Mouse (Mus musculus): ENCODE data around the gene Rpa1. TPM values are rescaled to one million over a fixed set of nuclear protein-coding genes. Genes with fewer than 3 reads are reported as not detected.
A peak's percentile ranks its signal among the peaks of the same experiment; 100 is the strongest.

Gene Rpa1
- total and polyA plus RNA-seq, 3 experiments = 105 to 317 (median 130) TPM

DNA sequence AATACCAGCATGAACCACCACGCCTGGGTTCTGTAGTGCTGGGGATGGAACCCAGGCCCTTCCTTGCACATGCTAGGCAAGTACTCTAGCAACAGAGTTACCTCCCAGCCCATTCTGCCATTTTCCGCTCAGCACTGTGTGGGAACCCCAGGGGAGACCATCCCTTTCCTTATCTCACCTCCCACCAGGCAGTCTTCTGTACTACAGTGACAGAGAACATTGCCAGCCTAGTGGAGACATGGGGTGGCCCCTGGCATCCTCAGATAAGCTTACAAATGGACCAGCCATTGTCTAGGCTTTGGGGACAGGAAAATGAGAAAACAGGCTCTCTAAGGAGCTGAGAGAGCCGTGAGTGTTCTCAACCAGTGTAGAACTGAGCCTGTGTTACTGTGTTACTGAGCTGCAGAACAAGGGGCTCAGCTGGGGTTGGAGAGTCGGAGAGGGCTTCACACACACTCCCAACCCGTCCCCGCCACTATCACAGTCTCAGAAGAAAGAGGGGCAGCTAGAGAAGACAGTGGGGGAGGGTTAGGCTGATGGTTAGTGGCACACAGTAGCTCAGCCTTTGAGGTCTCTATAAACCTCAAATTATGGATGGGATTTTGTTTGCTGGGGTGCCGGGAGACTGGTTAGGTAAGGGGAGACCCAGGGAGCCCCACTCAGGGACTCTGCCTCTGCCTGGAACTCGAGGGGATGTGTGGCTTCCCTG is 77.7 kb downstream of the Rpa1 start:
- H3K4me3 ChIP-seq (ENCODE audit: low read depth, low read length) = peak overlapping the region; percentile 49; the same call in 1 of the 2 replicates
- no peaks in the 10 kb centered on the region for H3K36me3 ChIP-seq (replicated peaks)
- peak; percentile 85 for TF ChIP-seq TAL1 (conservative IDR thresholded peaks at IDR 0.05; ENCODE audit: low read depth, low read length)
- TF ChIP-seq CTCF (IDR thresholded peaks at IDR 0.05; ENCODE audit: low read depth, low read length) = no peak
- no peak for TF ChIP-seq POLR2AphosphoS5 (IDR thresholded peaks at IDR 0.05; ENCODE audit: insufficient replicate concordance, low read depth, low read length)
- peaks cover 55% of the 10 kb centered on the region for H3K4me1 ChIP-seq (ENCODE audit: insufficient read depth, low read depth, low read length)
- no peaks in the 10 kb centered on the region for H3K9me3 ChIP-seq (replicated peaks)
- DNase-seq (ENCODE audit: low spot score) (peak; percentile 80), ATAC-seq (ENCODE audit: extremely low read depth, insufficient number of reproducible peaks, low FRiP score, poor library complexity, severe bottlenecking) (peak; percentile 72)
- peaks cover 40% of the 10 kb centered on the region for H3K27me3 ChIP-seq (ENCODE audit: insufficient read depth, low read length)

DNA sequence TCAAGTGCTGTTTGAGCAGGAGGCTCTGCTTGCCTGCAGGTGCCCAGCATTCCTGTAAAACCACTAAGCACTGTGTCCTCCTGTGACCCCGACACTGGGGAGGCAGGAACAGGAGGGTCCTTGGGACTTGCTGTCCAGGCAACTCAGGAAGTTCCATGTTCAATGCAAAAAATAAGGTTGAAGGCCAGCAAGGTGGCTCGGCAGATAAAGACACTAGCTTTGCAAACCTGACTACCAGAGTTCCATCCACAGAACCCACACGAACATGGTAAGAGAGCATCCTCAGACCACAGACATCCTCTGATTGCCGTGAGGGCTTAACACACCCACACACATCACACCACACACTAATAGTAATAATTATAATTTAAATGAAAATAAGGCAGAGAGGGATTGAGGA is 78.9 kb downstream of the Rpa1 start:
- no peaks in the 10 kb centered on the region for H3K9me3 ChIP-seq (replicated peaks)
- no peak for ATAC-seq (ENCODE audit: extremely low read depth, insufficient number of reproducible peaks, low FRiP score, poor library complexity, severe bottlenecking)
- peaks cover 41% of the 10 kb centered on the region for H3K27me3 ChIP-seq (ENCODE audit: insufficient read depth, low read length)
- DNase-seq (ENCODE audit: low spot score) = no peak
- H3K36me3 ChIP-seq (replicated peaks) = no peaks in the 10 kb centered on the region
- H3K4me1 ChIP-seq (ENCODE audit: insufficient read depth, low read depth, low read length) = peaks cover 44% of the 10 kb centered on the region
- TF ChIP-seq TAL1 (conservative IDR thresholded peaks at IDR 0.05; ENCODE audit: low read depth, low read length) (peak; percentile 61), CTCF (IDR thresholded peaks at IDR 0.05; ENCODE audit: low read depth, low read length) (no peak)
- no peak overlapping the region for H3K4me3 ChIP-seq (ENCODE audit: low read depth, low read length)

- DNase-seq (ENCODE audit: low spot score) (no peak), ATAC-seq (ENCODE audit: extremely low read depth, insufficient number of reproducible peaks, low FRiP score, poor library complexity, severe bottlenecking) (no peak)
- Histone ChIP-seq H3K9me3 (replicated peaks) (no peaks in the 10 kb centered on the region), H3K27me3 (ENCODE audit: insufficient read depth, low read length) (peaks cover 41% of the 10 kb centered on the region; the same call in 1 of the 2 replicates), H3K4me3 (ENCODE audit: low read depth, low read length) (no peak overlapping the region), H3K4me1 (ENCODE audit: insufficient read depth, low read depth, low read length) (peaks cover 43% of the 10 kb centered on the region), H3K36me3 (replicated peaks) (no peaks in the 10 kb centered on the region)
- TF ChIP-seq GATA2 (IDR thresholded peaks at IDR 0.05; ENCODE audit: borderline replicate concordance, low read depth, low read length) = no peak
- no peak for TF ChIP-seq GATA1 (IDR thresholded peaks at IDR 0.05; ENCODE audit: borderline replicate concordance, low read length)
- no peak for TF ChIP-seq TAL1 (conservative IDR thresholded peaks at IDR 0.05; ENCODE audit: low read depth, low read length)
- no peak for TF ChIP-seq POLR2AphosphoS5 (IDR thresholded peaks at IDR 0.05; ENCODE audit: insufficient replicate concordance, low read depth, low read length)
- TF ChIP-seq CTCF (IDR thresholded peaks at IDR 0.05; ENCODE audit: low read depth, low read length) = no peak
These were observed 79.6 kb downstream of the Rpa1 start for GRCm38 (mm10) chr11:75268492-75268891.

GRCm38 (mm10) chr11:75267826-75268281 is 80.3 kb downstream of the Rpa1 start:
- TF ChIP-seq GATA2 (IDR thresholded peaks at IDR 0.05; ENCODE audit: borderline replicate concordance, low read depth, low read length) (no peak), CTCF (IDR thresholded peaks at IDR 0.05; ENCODE audit: low read depth, low read length) (no peak), TAL1 (conservative IDR thresholded peaks at IDR 0.05; ENCODE audit: low read depth, low read length) (no peak), GATA1 (IDR thresholded peaks at IDR 0.05; ENCODE audit: borderline replicate concordance, low read length) (no peak), POLR2AphosphoS5 (IDR thresholded peaks at IDR 0.05; ENCODE audit: insufficient replicate concordance, low read depth, low read length) (no peak)
- DNase-seq (ENCODE audit: low spot score) (no peak), ATAC-seq (ENCODE audit: extremely low read depth, insufficient number of reproducible peaks, low FRiP score, poor library complexity, severe bottlenecking) (no peak)
- Histone ChIP-seq H3K4me3 (ENCODE audit: low read depth, low read length) (no peak overlapping the region), H3K4me1 (ENCODE audit: insufficient read depth, low read depth, low read length) (peaks cover 40% of the 10 kb centered on the region), H3K27me3 (ENCODE audit: insufficient read depth, low read length) (peaks cover 43% of the 10 kb centered on the region), H3K9me3 (replicated peaks) (no peaks in the 10 kb centered on the region), H3K36me3 (replicated peaks) (no peaks in the 10 kb centered on the region)

DNA sequence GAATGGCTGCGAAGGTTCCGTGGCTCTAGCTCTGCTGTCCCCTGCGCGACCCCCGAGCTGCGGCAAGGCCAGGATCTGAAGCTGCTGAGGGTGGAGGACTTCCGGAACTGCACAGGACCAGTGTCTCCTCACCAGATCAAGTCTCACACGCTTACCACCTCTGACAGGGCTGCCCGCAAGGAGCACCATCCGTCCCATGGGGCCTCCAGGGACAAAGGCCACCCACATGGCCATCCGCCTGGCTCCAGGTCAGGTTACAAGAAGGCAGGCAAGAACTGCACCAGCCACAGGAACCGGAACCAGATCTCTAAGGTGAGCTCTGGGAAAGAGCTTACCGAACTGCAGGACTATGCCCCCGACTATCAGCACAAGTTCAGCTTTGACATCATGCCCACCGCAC is 82.6 kb downstream of the Rpa1 start:
- Histone ChIP-seq H3K36me3 (replicated peaks) (no peaks in the 10 kb centered on the region), H3K4me1 (ENCODE audit: insufficient read depth, low read depth, low read length) (peaks cover 39% of the 10 kb centered on the region), H3K27me3 (ENCODE audit: insufficient read depth, low read length) (peaks cover 61% of the 10 kb centered on the region), H3K9me3 (replicated peaks) (no peaks in the 10 kb centered on the region), H3K4me3 (ENCODE audit: low read depth, low read length) (no peak overlapping the region)
- DNase-seq (ENCODE audit: low spot score) (no peak), ATAC-seq (ENCODE audit: extremely low read depth, insufficient number of reproducible peaks, low FRiP score, poor library complexity, severe bottlenecking) (no peak)
- no peak for TF ChIP-seq GATA1 (IDR thresholded peaks at IDR 0.05; ENCODE audit: borderline replicate concordance, low read length)
- TF ChIP-seq GATA2 (IDR thresholded peaks at IDR 0.05; ENCODE audit: borderline replicate concordance, low read depth, low read length) = no peak
- no peak for TF ChIP-seq TAL1 (conservative IDR thresholded peaks at IDR 0.05; ENCODE audit: low read depth, low read length)
- TF ChIP-seq POLR2AphosphoS5 (IDR thresholded peaks at IDR 0.05; ENCODE audit: insufficient replicate concordance, low read depth, low read length) = no peak
- no peak for TF ChIP-seq CTCF (IDR thresholded peaks at IDR 0.05; ENCODE audit: low read depth, low read length)

DNA sequence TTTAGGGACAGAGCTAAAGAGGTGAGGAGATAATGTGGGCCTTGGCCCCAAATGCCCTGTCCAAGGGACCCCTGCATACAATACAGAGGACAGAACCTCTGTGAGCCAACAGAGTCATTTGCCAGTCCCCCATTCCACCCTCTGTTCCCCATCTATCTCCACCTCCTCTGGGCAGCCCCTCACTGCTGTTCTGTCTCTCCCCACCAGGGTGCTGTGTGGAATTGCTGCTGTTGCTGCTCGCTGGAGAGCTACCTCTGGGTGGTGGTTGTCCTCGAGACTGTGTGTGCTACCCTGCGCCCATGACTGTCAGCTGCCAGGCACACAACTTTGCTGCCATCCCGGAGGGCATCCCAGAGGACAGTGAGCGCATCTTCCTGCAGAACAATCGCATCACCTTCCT is 83.6 kb downstream of the Rpa1 start:
- Histone ChIP-seq H3K9me3 (replicated peaks) (no peaks in the 10 kb centered on the region), H3K4me3 (ENCODE audit: low read depth, low read length) (no peak overlapping the region), H3K27me3 (ENCODE audit: insufficient read depth, low read length) (peaks cover 68% of the 10 kb centered on the region), H3K36me3 (replicated peaks) (no peaks in the 10 kb centered on the region), H3K4me1 (ENCODE audit: insufficient read depth, low read depth, low read length) (peaks cover 30% of the 10 kb centered on the region)
- DNase-seq (ENCODE audit: low spot score) = no peak
- ATAC-seq (ENCODE audit: extremely low read depth, insufficient number of reproducible peaks, low FRiP score, poor library complexity, severe bottlenecking) = no peak
- no peak for TF ChIP-seq POLR2AphosphoS5 (IDR thresholded peaks at IDR 0.05; ENCODE audit: insufficient replicate concordance, low read depth, low read length)
- no peak for TF ChIP-seq GATA1 (IDR thresholded peaks at IDR 0.05; ENCODE audit: borderline replicate concordance, low read length)
- no peak for TF ChIP-seq GATA2 (IDR thresholded peaks at IDR 0.05; ENCODE audit: borderline replicate concordance, low read depth, low read length)
- no peak for TF ChIP-seq CTCF (IDR thresholded peaks at IDR 0.05; ENCODE audit: low read depth, low read length)
- no peak for TF ChIP-seq TAL1 (conservative IDR thresholded peaks at IDR 0.05; ENCODE audit: low read depth, low read length)
